Mouse (Mus musculus): ENCODE data around the gene Car10. TPM values are rescaled to one million over a fixed set of nuclear protein-coding genes. Genes with fewer than 3 reads are reported as not detected.

The Car10 gene
- polyA plus RNA-seq, 1 experiment from 2014 or later: 0.27 TPM

GRCm38 (mm10) chr11:93293661-93294060, 195.8 kb downstream of the Car10 start:
- DNase-seq (ENCODE audit: low spot score): no peak
- Histone ChIP-seq H3K4me3 (ENCODE audit: low read depth, low read length) (no peak overlapping the region), H3K4me2 (ENCODE audit: low read length) (no peak overlapping the region), H3K9me3 (ENCODE audit: control insufficient read depth, low read length) (no peaks in the 10 kb centered on the region), H3K27me3 (replicated peaks; ENCODE audit: control insufficient read depth, insufficient read depth, low read length) (no peaks in the 10 kb centered on the region), H3K36me3 (ENCODE audit: control insufficient read depth, insufficient read depth, low read length) (no peaks in the 10 kb centered on the region), H3K9ac (ENCODE audit: low read length) (no peak overlapping the region), H3K27ac (ENCODE audit: low read depth) (no peak overlapping the region), H3K4me1 (replicated peaks; ENCODE audit: control insufficient read depth, insufficient read depth, low read length) (no peaks in the 10 kb centered on the region)
- WGBS: 89% methylated on average over 1 of the region's 1 CpGs
- no peak for ATAC-seq (replicated peaks; ENCODE audit: low FRiP score, low TSS enrichment, low read depth)

- Histone ChIP-seq H3K36me3 (ENCODE audit: control insufficient read depth, insufficient read depth, low read length) (no peaks in the 10 kb centered on the region), H3K9ac (ENCODE audit: low read length) (no peak overlapping the region), H3K4me3 (ENCODE audit: low read depth, low read length) (no peak overlapping the region), H3K9me3 (ENCODE audit: control insufficient read depth, low read length) (no peaks in the 10 kb centered on the region), H3K27me3 (replicated peaks; ENCODE audit: control insufficient read depth, insufficient read depth, low read length) (no peaks in the 10 kb centered on the region), H3K4me1 (replicated peaks; ENCODE audit: control insufficient read depth, insufficient read depth, low read length) (no peaks in the 10 kb centered on the region), H3K27ac (ENCODE audit: low read depth) (no peak overlapping the region), H3K4me2 (ENCODE audit: low read length) (no peak overlapping the region)
- ATAC-seq (replicated peaks; ENCODE audit: low FRiP score, low TSS enrichment, low read depth) (no peak), DNase-seq (ENCODE audit: low spot score) (no peak)
- 84% methylated on average over 1 of the region's 1 CpGs for WGBS
These were observed 212.2 kb downstream of the Car10 start for GRCm38 (mm10) chr11:93309981-93310380.

GRCm38 (mm10) chr11:93337756-93338155, 239.9 kb downstream of the Car10 start:
- Histone ChIP-seq H3K27me3 (replicated peaks; ENCODE audit: control insufficient read depth, insufficient read depth, low read length) (no peaks in the 10 kb centered on the region), H3K4me1 (replicated peaks; ENCODE audit: control insufficient read depth, insufficient read depth, low read length) (no peaks in the 10 kb centered on the region), H3K4me2 (ENCODE audit: low read length) (no peak overlapping the region), H3K9ac (ENCODE audit: low read length) (no peak overlapping the region), H3K9me3 (ENCODE audit: control insufficient read depth, low read length) (no peaks in the 10 kb centered on the region), H3K27ac (ENCODE audit: low read depth) (no peak overlapping the region), H3K4me3 (ENCODE audit: low read depth, low read length) (no peak overlapping the region), H3K36me3 (ENCODE audit: control insufficient read depth, insufficient read depth, low read length) (no peaks in the 10 kb centered on the region)
- WGBS: 90% methylated on average over 3 of the region's 3 CpGs
- DNase-seq (ENCODE audit: low spot score) (no peak), ATAC-seq (replicated peaks; ENCODE audit: low FRiP score, low TSS enrichment, low read depth) (no peak)

- Histone ChIP-seq H3K9me3 (ENCODE audit: control insufficient read depth, low read length) (no peaks in the 10 kb centered on the region), H3K4me1 (replicated peaks; ENCODE audit: control insufficient read depth, insufficient read depth, low read length) (no peaks in the 10 kb centered on the region), H3K4me3 (ENCODE audit: low read depth, low read length) (no peak overlapping the region), H3K36me3 (ENCODE audit: control insufficient read depth, insufficient read depth, low read length) (no peaks in the 10 kb centered on the region), H3K27me3 (replicated peaks; ENCODE audit: control insufficient read depth, insufficient read depth, low read length) (no peaks in the 10 kb centered on the region), H3K9ac (ENCODE audit: low read length) (no peak overlapping the region), H3K27ac (ENCODE audit: low read depth) (no peak overlapping the region), H3K4me2 (ENCODE audit: low read length) (no peak overlapping the region)
- ATAC-seq (replicated peaks; ENCODE audit: low FRiP score, low TSS enrichment, low read depth) (no peak), DNase-seq (ENCODE audit: low spot score) (no peak)
- 92% methylated on average over 3 of the region's 3 CpGs for WGBS
These were observed 246.1 kb downstream of the Car10 start for GRCm38 (mm10) chr11:93343961-93344360.

- H3K36me3 ChIP-seq (ENCODE audit: control insufficient read depth, insufficient read depth, low read length): no peaks in the 10 kb centered on the region
- no peak overlapping the region for H3K27ac ChIP-seq (ENCODE audit: low read depth)
- H3K9ac ChIP-seq (ENCODE audit: low read length): no peak overlapping the region
- no peaks in the 10 kb centered on the region for H3K27me3 ChIP-seq (replicated peaks; ENCODE audit: control insufficient read depth, insufficient read depth, low read length)
- H3K4me3 ChIP-seq (ENCODE audit: low read depth, low read length): no peak overlapping the region
- no peak overlapping the region for H3K4me2 ChIP-seq (ENCODE audit: low read length)
- WGBS: 75% methylated on average over 3 of the region's 3 CpGs
- DNase-seq (ENCODE audit: low spot score): no peak
- ATAC-seq (replicated peaks; ENCODE audit: low FRiP score, low TSS enrichment, low read depth): no peak
- no peaks in the 10 kb centered on the region for H3K9me3 ChIP-seq (ENCODE audit: control insufficient read depth, low read length)
- no peaks in the 10 kb centered on the region for H3K4me1 ChIP-seq (replicated peaks; ENCODE audit: control insufficient read depth, insufficient read depth, low read length)
These were observed 247.0 kb downstream of the Car10 start for GRCm38 (mm10) chr11:93344869-93345268.

GRCm38 (mm10) chr11:93361576-93361975, 263.7 kb downstream of the Car10 start:
- Histone ChIP-seq H3K36me3 (ENCODE audit: control insufficient read depth, insufficient read depth, low read length) (no peaks in the 10 kb centered on the region), H3K9me3 (ENCODE audit: control insufficient read depth, low read length) (no peaks in the 10 kb centered on the region), H3K27ac (ENCODE audit: low read depth) (no peak overlapping the region), H3K4me3 (ENCODE audit: low read depth, low read length) (no peak overlapping the region), H3K4me1 (replicated peaks; ENCODE audit: control insufficient read depth, insufficient read depth, low read length) (no peaks in the 10 kb centered on the region), H3K27me3 (replicated peaks; ENCODE audit: control insufficient read depth, insufficient read depth, low read length) (no peaks in the 10 kb centered on the region), H3K9ac (ENCODE audit: low read length) (no peak overlapping the region), H3K4me2 (ENCODE audit: low read length) (no peak overlapping the region)
- DNase-seq (ENCODE audit: low spot score) (no peak), ATAC-seq (replicated peaks; ENCODE audit: low FRiP score, low TSS enrichment, low read depth) (no peak)
- WGBS: 68% methylated on average over 2 of the region's 2 CpGs

GRCm38 (mm10) chr11:93364171-93364570, 266.3 kb downstream of the Car10 start:
- Histone ChIP-seq H3K4me2 (ENCODE audit: low read length) (no peak overlapping the region), H3K9ac (ENCODE audit: low read length) (no peak overlapping the region), H3K4me3 (ENCODE audit: low read depth, low read length) (no peak overlapping the region), H3K27me3 (replicated peaks; ENCODE audit: control insufficient read depth, insufficient read depth, low read length) (no peaks in the 10 kb centered on the region), H3K9me3 (ENCODE audit: control insufficient read depth, low read length) (no peaks in the 10 kb centered on the region), H3K4me1 (replicated peaks; ENCODE audit: control insufficient read depth, insufficient read depth, low read length) (no peaks in the 10 kb centered on the region), H3K36me3 (ENCODE audit: control insufficient read depth, insufficient read depth, low read length) (no peaks in the 10 kb centered on the region), H3K27ac (ENCODE audit: low read depth) (no peak overlapping the region)
- no peak for DNase-seq (ENCODE audit: low spot score)
- ATAC-seq (replicated peaks; ENCODE audit: low FRiP score, low TSS enrichment, low read depth): no peak

- WGBS: 56% methylated on average over 4 of the region's 4 CpGs
- Histone ChIP-seq H3K27me3 (replicated peaks; ENCODE audit: control insufficient read depth, insufficient read depth, low read length) (no peaks in the 10 kb centered on the region), H3K36me3 (ENCODE audit: control insufficient read depth, insufficient read depth, low read length) (no peaks in the 10 kb centered on the region), H3K9me3 (ENCODE audit: control insufficient read depth, low read length) (no peaks in the 10 kb centered on the region), H3K4me3 (ENCODE audit: low read depth, low read length) (no peak overlapping the region), H3K4me1 (replicated peaks; ENCODE audit: control insufficient read depth, insufficient read depth, low read length) (no peaks in the 10 kb centered on the region), H3K9ac (ENCODE audit: low read length) (no peak overlapping the region), H3K4me2 (ENCODE audit: low read length) (no peak overlapping the region), H3K27ac (ENCODE audit: low read depth) (no peak overlapping the region)
- no peak for ATAC-seq (replicated peaks; ENCODE audit: low FRiP score, low TSS enrichment, low read depth)
- no peak for DNase-seq (ENCODE audit: low spot score)
These were observed 269.4 kb downstream of the Car10 start for GRCm38 (mm10) chr11:93367244-93367643.

- Histone ChIP-seq H3K27me3 (replicated peaks; ENCODE audit: control insufficient read depth, insufficient read depth, low read length) (no peaks in the 10 kb centered on the region), H3K4me2 (ENCODE audit: low read length) (no peak overlapping the region), H3K4me1 (replicated peaks; ENCODE audit: control insufficient read depth, insufficient read depth, low read length) (no peaks in the 10 kb centered on the region), H3K4me3 (ENCODE audit: low read depth, low read length) (no peak overlapping the region), H3K9me3 (ENCODE audit: control insufficient read depth, low read length) (no peaks in the 10 kb centered on the region), H3K27ac (ENCODE audit: low read depth) (no peak overlapping the region), H3K9ac (ENCODE audit: low read length) (no peak overlapping the region), H3K36me3 (ENCODE audit: control insufficient read depth, insufficient read depth, low read length) (no peaks in the 10 kb centered on the region)
- ATAC-seq (replicated peaks; ENCODE audit: low FRiP score, low TSS enrichment, low read depth) (no peak), DNase-seq (ENCODE audit: low spot score) (no peak)
- WGBS: 87% methylated on average over 5 of the region's 5 CpGs
These were observed 269.9 kb downstream of the Car10 start for GRCm38 (mm10) chr11:93367740-93368139.
